Mouse (Mus musculus) urinary bladder, postnatal 36 days (tissue): ENCODE results near the gene Rab42.
A peak's percentile ranks its signal among the peaks of the same experiment; 100 is the strongest.

ENCODE experiments used
- DNase-seq, 2 experiments: peaks; one replicate each; pipeline ENCODE4 v3.0.0; 2022; ENCODE audit warnings: low spot score in 2 of 2, mixed read lengths in 1 of 2

Rab42 gene

GRCm38 (mm10) chr4:132302939-132303479 lies at the start of gene Rab42:
Gene Rab42 (minus strand): TSS chr4:132303385.
- DNase-seq = peak; percentile 16 to 46

GRCm38 (mm10) chr4:132352739-132353138 lies 49.6 kb upstream of the Rab42 start:
- peak in 1 of 2 experiments; percentile 22 for DNase-seq

DNA sequence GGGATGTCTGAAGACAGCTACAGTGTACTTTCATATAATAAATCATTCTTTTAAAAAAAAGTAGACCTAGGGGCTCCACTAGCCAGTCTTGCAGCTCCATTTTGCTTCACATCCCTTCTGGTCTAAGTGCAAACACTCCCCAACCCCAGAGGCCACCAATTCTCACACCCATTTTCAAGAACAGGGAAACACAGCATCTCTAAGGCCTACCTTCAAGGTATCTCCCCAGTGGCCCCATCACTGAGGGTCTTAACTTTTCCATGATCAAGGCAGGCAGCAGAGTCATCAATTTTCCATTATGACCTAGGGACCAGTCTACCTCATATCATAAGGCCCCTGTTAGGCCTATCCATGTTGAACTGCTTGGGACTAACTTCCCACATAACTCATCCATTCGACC lies 48.2 kb upstream of the Rab42 start:
- DNase-seq = no peak

GRCm38 (mm10) chr4:132350854-132351253 lies 47.7 kb upstream of the Rab42 start:
- no peak for DNase-seq

DNA sequence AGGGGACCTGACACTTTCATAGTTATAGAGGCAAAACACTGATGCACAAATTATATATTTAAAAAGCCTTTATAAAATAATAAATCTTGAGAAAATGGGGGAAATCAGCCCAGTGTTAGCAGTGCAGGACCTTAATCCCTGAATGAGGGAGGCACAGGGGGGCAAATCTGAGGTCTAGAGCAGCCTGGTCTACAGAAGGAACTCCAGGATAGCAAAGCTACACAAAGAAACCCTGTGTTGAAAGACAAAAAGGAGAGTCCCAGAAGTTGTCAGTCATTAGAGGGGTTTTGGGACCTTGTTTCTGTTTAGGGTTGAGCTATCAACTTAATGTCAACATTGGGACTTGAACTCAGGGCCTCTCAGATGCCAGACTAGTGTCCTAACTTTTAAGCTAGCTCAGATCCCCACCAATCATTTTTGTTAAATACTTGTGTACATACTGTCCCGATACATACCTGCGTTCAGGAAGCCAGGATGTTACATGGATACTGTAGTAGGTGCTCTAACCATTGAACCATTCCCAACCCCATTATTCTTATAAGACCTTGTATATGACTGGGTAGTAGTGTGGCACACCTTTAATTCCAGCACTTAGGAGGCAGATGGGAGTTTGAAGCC lies 47.0 kb upstream of the Rab42 start:
- no peak for DNase-seq

GRCm38 (mm10) chr4:132349495-132350122 lies 46.4 kb upstream of the Rab42 start:
- no peak for DNase-seq

GRCm38 (mm10) chr4:132346661-132347060 lies 43.5 kb upstream of the Rab42 start:
- DNase-seq = no peak

DNA sequence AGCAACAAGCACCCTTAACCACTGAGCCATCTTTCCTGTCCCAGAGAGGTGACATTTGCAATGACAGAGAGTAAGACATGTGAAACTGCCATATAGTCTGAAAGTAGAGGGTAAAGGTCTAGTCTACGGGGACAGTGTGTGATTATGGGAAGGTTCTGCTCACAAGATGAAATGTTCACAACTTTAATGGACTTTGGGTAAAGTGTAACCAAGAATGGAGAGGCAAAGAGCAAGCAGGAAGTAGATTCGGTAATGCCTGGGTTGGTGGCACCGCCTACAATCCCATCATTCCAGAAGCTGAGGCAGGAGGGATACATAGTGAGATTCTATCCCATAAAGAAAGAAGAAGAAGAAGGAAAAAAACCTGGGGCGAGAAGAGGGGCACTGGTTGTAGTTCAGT lies 43.1 kb upstream of the Rab42 start:
- no peak for DNase-seq

GRCm38 (mm10) chr4:132345843-132346212 lies 42.6 kb upstream of the Rab42 start:
- no peak for DNase-seq

- peak; percentile 95 to 96 for DNase-seq
Observed at GRCm38 (mm10) chr4:132345135-132345842, 42.1 kb upstream of the Rab42 start.

DNA sequence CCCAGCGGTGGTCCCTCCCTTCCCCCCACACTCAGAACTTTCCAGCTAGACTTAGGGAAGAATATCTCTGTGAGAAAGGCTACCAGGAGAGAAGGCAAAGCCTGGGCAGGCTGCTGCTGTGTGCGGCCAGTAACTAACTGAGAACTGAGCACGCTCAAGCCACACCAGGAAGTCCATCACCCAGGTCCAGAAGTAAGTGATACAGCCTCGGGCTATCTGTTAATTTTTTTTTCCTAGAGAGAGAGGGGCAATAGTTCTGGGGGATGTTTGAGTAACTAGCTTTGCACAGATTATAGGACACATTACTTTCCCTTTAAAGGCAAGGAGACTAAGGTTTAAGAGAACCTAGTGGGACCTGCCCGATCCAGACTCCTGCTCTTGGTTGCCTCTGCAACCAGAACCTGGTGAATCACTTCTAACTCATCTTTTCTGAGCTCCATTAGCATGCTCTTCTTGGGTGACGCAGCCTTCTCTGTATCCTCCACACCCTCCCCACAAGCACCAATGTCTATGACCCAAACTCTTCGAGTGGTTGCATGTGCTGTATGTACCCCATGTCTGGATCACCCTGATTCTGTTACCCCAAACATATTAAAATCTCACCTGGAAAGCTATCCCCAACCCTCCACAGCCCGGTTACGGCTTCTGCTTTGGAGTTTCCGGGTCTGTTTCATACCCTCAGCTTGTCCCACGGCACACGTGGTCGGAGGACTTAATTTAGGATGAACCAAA lies 41.4 kb upstream of the Rab42 start:
- DNase-seq = no peak

GRCm38 (mm10) chr4:132341451-132341850 lies 38.3 kb upstream of the Rab42 start:
- no peak for DNase-seq

DNA sequence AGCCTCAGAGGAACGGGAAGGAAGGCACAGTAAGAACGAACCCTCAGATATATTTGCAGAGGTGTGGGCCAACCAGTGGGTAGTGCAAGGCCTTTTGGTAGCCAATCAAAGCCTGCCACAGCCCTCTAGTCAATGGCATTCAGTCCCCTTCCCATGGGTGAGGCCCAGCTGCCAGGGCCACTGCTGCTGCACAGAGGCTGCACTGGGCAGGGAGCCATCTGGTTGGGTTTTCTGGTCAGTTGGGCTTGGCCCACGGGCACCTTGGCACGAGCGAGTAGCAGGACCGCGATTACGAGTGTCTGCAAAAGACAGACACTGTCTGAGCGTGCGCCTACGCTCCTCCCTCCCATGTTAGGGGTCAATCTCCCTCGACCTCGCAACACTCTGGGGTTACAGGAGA lies 35.8 kb upstream of the Rab42 start:
- peak in 1 of 2 experiments; percentile 54 for DNase-seq

- DNase-seq = no peak
Observed at GRCm38 (mm10) chr4:132332880-132333279, 29.7 kb upstream of the Rab42 start.

GRCm38 (mm10) chr4:132331960-132332359 lies 28.8 kb upstream of the Rab42 start:
- DNase-seq = no peak

DNA sequence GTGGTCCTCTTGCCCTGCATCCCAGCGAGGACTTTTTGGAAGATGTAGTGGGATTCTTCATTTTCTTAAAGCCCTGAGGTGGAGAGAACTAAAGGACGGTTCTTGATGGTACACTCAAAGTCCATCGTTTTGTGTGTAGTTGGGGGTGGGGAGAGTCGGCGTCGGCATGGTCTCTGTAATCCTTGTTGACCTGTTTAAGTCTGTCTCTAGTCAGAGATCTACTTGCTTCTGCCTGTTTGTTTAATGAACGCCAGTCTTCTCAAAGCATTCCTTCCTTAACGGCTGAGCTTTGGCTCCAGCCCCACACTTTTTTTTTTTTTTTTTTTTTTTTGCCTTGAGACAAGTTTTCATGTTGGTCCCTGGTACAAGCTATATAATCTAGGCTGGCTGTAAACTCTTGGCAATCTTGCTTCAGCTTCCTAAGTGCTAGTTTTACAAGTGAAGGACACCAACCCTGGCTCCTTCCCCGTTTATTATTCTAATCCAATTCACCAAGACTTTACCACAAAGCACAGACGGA lies 26.7 kb upstream of the Rab42 start:
- DNase-seq = no peak

- DNase-seq = peak; percentile 83 to 90
Observed at GRCm38 (mm10) chr4:132329115-132329834, 26.1 kb upstream of the Rab42 start, which contains the start of gene Trnau1ap. Gene Trnau1ap (minus strand): TSS chr4:132329538.

GRCm38 (mm10) chr4:132328391-132328982 lies 25.3 kb upstream of the Rab42 start:
- DNase-seq = no peak

DNA sequence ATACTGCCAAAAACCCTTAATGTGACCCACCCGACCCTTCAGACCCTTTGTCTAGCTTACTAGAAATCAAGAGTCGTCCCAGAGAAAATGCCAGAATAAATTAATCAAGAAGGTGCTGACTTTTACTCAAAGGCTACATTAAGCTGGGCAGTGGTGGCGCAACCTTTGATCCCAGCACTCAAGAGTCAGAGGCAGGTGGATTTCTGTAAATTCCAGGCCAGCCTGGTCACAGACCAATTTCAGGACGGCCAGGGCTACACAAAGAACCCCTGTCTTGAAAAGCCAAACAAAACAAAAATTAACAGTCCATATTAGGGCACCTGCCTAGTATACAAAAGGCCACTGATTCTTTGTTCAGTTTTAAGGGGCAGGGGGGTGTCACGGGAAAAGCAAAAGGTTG lies 23.3 kb upstream of the Rab42 start:
- no peak for DNase-seq

GRCm38 (mm10) chr4:132315711-132316110 lies 12.5 kb upstream of the Rab42 start:
- DNase-seq = no peak

DNA sequence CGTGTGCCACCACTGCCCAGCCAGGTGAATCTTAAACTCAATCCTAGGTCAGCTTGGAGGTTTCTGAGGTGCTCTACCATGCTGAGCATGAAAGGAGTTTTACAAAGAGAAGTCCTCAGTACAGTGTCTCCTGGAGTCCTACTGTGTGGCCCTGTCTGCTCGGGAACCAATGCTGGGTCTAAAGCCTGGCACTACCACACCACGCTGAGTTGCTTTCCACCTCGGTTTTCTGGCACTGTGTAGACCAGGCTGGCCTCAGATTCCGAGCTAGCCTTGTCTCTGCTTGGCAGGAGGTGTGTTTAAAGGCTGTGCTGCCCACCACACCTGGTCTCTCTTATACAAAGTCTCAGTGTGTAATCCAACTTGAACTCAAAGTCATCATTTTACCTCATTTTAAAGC lies 9.4 kb upstream of the Rab42 start:
- DNase-seq = no peak
